Mouse (Mus musculus) megakaryocyte, embryonic 14.5 days (primary cell): Measurements from ENCODE around the gene Rab30.

Experiments
- FLI1 ChIP-seq: IDR thresholded peaks from 2 replicates; pipeline ENCODE4 v1.6.1; 2012; ENCODE audit warnings: low read length, inconsistent platforms, mixed read lengths
- GATA1 ChIP-seq: IDR thresholded peaks from 3 replicates; pipeline ENCODE4 v1.6.1; 2012; ENCODE audit warnings: mixed read lengths, low read length, inconsistent platforms, borderline replicate concordance

GRCm38 (mm10) chr7:92866526-92866925, 125.1 kb downstream of the Rab30 start:
- TF ChIP-seq GATA1, result no peak
- no peak for TF ChIP-seq FLI1
